Mouse (Mus musculus): ENCODE results near the gene Nup210.
A peak's percentile ranks its signal among the peaks of the same experiment; 100 is the strongest.
"Not testable (repeated sequence)": the region's sequence is repeated elsewhere in the genome, so short reads cannot be mapped to it uniquely, and the experiment has no call there.

The Nup210 gene

DNA sequence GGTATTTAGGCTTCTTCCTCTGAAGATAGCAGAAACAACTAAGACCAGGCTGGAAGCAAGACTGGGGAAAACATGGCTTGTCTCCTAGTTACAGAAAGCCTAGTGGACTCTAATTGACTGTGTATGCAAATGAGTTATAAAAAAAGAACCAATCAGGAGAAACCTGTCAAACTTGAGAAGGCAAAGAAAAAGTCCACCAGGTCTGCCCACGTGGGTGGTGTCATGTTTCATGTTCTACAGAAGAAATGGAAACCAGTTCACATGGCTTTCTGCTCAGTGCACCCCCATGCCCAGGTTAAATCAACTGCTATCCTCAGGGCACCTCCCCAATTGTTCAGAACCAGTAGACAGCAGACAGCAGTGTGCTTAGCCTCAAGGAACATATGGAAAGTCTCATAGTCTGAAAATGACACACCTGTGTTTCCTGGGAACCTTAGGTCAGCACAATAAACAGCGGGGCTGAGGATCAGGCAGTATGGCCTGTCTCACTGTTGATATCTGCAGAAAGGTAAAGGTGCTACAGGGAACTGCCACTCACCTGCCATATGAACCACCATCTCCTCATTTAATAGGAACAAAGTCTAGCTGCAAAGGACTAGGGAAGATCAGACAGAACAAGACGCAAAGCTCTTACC is 11.7 kb downstream of the Nup210 start:
- no peak for DNase-seq (ENCODE audit: low spot score)

- DNase-seq (ENCODE audit: low spot score), result not testable (repeated sequence)
These were observed 13.2 kb downstream of the Nup210 start for GRCm38 (mm10) chr6:91103421-91103820.

DNA sequence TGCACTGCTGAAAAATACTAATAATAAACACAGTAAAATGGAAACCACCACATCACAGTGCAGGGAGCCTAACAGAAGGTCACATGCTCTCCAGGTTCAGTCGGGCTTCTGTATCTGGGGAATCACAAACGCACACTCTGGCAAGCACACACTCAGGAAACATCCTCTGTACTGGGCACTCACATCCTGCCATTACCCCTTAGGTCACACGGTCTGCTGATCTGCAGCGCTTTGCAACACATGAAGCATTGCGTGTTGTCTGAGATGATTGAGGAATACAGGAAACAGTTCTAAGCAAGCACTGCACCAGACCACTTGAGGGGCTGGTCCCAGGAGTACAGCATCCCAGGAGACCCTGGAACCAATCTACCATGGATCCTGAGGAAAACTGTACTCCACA is 16.0 kb downstream of the Nup210 start:
- DNase-seq (ENCODE audit: low spot score), result no peak

GRCm38 (mm10) chr6:91097879-91098278 is 18.8 kb downstream of the Nup210 start:
- DNase-seq (ENCODE audit: low spot score), result no peak

- no peak for DNase-seq (ENCODE audit: low spot score)
These were observed 21.5 kb downstream of the Nup210 start for GRCm38 (mm10) chr6:91095072-91095601.

- no peak for DNase-seq (ENCODE audit: low spot score)
These were observed 24.3 kb downstream of the Nup210 start for GRCm38 (mm10) chr6:91092216-91092899.

DNA sequence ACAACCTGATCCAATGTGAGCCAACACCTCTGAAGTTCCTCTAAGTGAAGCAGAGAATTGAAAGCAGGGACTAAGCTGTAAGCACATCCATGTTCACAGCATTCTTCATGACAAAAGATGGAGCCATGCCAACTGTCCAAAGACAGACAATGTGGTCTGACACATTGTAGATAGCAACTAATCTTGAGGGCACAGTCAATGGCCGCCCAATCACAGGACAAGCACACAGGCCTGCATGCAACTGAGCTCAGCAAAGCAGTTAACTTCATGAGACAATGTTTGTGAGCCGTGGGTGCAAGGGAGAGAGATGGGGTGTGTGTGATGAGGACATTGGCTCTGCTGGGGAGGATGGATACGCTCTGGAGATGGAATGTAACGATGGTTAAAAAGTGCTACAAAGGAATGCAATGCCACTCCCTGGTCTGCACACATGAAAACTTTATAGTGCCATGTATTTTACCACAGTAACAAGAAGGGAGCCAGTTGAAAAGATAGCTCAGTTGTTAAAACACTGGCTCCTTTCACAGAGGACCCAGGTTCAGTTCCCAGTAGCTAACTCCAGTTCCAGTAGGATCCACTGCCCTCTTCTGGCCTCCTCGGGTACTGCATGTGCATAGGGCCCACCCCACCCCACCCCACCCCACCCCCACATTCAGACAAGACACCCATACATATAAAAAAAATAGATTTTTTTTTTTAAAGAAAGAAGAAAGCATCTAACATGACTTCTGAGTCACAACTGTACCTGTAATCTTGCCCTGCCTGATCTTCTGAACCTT is 31.3 kb downstream of the Nup210 start:
- no peak for DNase-seq (ENCODE audit: low spot score)

- DNase-seq (ENCODE audit: low spot score), result no peak
These were observed 36.6 kb downstream of the Nup210 start for GRCm38 (mm10) chr6:91080033-91080432.

- DNase-seq (ENCODE audit: low spot score), result peak; percentile 54
These were observed 40.4 kb downstream of the Nup210 start for GRCm38 (mm10) chr6:91076249-91076648.

- DNase-seq (ENCODE audit: low spot score), result no peak
These were observed 48.1 kb downstream of the Nup210 start for GRCm38 (mm10) chr6:91068511-91068910.

GRCm38 (mm10) chr6:91067048-91067447 is 49.6 kb downstream of the Nup210 start:
- no peak for DNase-seq (ENCODE audit: low spot score)

GRCm38 (mm10) chr6:91061296-91061695 is 55.3 kb downstream of the Nup210 start:
- DNase-seq (ENCODE audit: low spot score), result no peak

GRCm38 (mm10) chr6:91059711-91060110 is 56.9 kb downstream of the Nup210 start:
- no peak for DNase-seq (ENCODE audit: low spot score)

GRCm38 (mm10) chr6:91057989-91058388 is 58.6 kb downstream of the Nup210 start:
- no peak for DNase-seq (ENCODE audit: low spot score)

DNA sequence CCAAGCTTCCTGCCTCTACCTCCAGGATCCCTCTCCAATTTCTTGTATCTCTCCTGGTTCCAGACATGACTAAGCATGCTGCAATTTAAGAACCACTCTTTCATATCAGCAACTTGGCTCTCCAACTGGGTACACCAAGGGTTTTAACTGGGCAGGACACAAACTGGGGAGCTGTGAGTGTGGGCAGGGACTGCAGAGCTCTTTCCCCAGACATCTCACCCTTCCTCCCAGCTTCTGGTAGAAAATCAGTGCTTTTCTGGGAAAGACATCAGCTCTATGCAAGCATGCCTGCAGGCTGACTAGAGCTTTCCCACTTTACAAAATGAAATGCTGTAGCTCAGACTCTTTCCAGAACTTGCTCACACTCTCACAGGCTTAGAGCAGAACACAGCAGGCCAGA is 60.3 kb downstream of the Nup210 start:
- DNase-seq (ENCODE audit: low spot score), result no peak

DNA sequence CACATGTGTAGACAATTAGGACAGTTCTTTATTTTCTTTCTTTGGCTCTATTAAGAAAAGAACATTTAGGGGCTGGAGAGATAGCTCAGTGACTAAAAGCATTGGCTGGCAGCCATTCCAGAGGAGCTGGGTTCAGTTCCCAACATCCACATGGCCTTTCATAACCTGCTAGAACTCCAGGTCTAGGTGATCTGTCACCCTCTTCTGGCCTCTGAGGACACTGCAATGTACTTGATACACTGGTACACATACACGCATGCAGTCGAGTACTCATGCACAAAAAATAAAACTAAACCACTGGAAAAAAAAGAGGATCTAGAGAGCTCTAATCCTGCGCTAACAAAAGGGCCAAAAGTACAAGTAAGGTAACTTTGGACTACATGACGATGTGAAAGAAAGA is 64.1 kb downstream of the Nup210 start:
- DNase-seq (ENCODE audit: low spot score), result no peak

- no peak for DNase-seq (ENCODE audit: low spot score)
These were observed 68.6 kb downstream of the Nup210 start for GRCm38 (mm10) chr6:91048019-91048418.

DNA sequence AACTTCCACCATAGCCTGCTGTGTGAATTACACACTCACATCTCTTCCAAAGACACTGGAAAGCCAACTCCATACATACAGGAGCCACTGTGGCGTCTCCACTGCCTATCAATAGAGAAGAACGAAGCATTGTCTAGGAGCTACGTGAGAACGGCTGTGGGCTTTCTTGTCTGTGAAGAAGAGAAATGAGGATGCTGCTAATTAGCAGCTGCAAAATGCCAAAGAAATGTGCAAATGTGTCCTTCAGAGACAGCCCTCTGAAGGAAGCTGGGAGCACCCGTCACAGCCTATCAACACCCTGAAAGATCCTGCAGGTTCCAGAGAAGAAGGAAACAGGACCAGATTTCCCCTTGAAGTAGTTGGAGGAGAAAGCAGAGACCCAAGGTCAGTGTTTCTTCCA is 69.2 kb downstream of the Nup210 start:
- no peak for DNase-seq (ENCODE audit: low spot score)

DNA sequence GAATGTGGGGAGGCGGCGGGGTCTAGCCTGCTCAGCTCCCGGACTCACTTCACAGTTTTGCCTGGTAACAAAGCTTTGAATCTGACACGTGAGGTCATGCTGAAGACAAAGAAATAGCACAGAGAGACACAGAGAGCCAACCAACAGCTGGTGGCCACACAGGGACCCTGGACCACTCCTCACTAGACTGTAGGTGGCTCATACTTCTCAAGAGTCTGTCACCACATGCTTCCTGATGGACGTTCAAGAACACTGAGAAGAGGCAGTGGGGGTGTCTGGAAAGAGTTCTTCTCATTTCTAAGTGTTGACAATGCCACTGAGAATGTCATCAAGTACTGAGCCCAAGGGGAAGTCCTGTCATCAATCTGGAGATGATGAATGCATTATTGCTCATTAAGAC is 70.4 kb downstream of the Nup210 start:
- DNase-seq (ENCODE audit: low spot score), result no peak

DNA sequence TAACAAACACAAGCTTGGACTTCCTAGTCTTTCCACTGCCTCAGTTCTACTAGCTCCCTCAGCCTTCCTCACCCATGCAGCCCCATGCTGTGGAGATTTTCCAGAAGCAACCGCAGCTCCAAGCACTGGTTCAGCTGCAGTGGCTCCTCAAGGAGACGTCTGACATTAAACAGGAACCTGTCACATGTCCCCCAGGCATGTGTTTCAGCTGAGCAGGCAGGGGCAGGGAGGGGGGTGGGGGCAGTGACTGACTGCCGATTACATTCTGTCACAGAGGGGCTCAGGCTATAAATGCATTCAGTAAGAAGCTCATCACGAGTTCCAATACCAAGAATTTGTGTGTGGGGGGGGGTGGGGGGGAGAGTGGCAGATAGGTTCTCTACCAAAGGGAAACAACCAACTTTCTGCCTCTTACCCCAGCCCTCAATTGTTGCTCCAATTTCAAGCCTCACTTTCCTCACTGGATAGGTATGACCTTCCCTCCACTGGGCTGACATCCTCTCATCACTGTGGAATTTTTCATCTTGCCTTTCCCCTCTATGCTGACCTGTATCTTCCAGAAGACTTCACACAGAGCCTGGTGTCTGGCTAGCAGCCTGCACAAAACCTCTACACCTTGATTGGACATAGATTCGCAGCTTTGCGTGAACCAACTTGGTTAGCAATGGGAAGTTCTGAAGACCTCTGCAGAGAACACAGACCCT is 71.8 kb downstream of the Nup210 start:
- DNase-seq (ENCODE audit: low spot score), result no peak

DNA sequence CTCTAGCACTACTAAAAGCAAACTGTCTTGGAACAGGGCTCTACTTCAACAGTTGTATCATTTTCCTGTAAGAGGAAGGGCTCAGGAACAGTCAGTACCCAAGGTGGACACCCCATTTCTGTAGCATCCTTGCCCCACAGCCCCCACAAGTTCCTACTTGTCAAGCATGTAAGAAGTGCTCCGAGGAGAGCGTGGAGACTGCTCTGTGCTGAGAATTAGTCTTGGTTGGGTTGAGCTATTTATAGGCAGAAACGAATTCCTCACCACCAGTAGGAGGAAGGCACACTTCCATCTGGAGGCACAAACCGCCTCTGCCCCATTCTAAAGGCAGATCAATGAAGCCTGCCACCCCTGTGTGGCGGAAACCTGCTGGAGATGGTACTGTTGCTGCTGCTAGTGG is 75.3 kb downstream of the Nup210 start:
- no peak for DNase-seq (ENCODE audit: low spot score)

- no peak for DNase-seq (ENCODE audit: low spot score)
These were observed 88.4 kb downstream of the Nup210 start for GRCm38 (mm10) chr6:91028256-91028655.

All from ovary, adult 18-20 months (tissue).